Mouse (Mus musculus) liver, adult 2 months (tissue): ENCODE results near the gene Lsg1. TPM values are rescaled to one million over a fixed set of nuclear protein-coding genes. Genes with fewer than 3 reads are reported as not detected.

Experiments
- DNase-seq: peaks from one replicate; pipeline ENCODE4 v3.0.0-alpha.2; 2011; ENCODE audit warnings: low read depth, low spot score; ENCODE audit errors: extremely low read depth
- H3K27ac ChIP-seq: fragments of 200-500 bp; replicated peaks from 2 replicates; pipeline ENCODE4 v1.5.1; 2012; ENCODE audit warnings: low read depth, mild to moderate bottlenecking, control low read depth, inconsistent platforms, low read length; ENCODE audit not compliant: insufficient read depth
- H3K27me3 ChIP-seq: fragments of 200-500 bp; 2 replicates; pipeline ENCODE4 v1.6.1; 2012; ENCODE audit warnings: mild to moderate bottlenecking, moderate library complexity, low read length, inconsistent platforms; ENCODE audit not compliant: control insufficient read depth, insufficient read depth
- H3K36me3 ChIP-seq: fragments of 200-500 bp; 2 replicates; pipeline ENCODE4 v1.6.1; 2012; ENCODE audit warnings: low read length, inconsistent platforms; ENCODE audit not compliant: control insufficient read depth, insufficient read depth
- H3K4me1 ChIP-seq: fragments of 200-500 bp; 2 replicates; pipeline ENCODE4 v1.6.1; 2011; ENCODE audit warnings: low read length; ENCODE audit not compliant: control insufficient read depth, insufficient read depth
- H3K4me3 ChIP-seq: fragments of 200-500 bp; 2 replicates; pipeline ENCODE4 v1.5.1; 2011; ENCODE audit warnings: low read depth, mild to moderate bottlenecking, control low read depth, low read length, moderate library complexity; ENCODE audit not compliant: insufficient read depth
- H3K79me2 ChIP-seq: fragments of 200-500 bp; 2 replicates; pipeline ENCODE4 v1.6.1; 2012; ENCODE audit warnings: inconsistent platforms, mild to moderate bottlenecking, low read length, moderate library complexity; ENCODE audit not compliant: control insufficient read depth, insufficient read depth
- H3K9ac ChIP-seq: fragments of 200-500 bp; 2 replicates; pipeline ENCODE4 v1.6.1; 2012; ENCODE audit warnings: low read depth, mild to moderate bottlenecking, control low read depth, inconsistent platforms, low read length
- CTCF ChIP-seq: fragments of 200-500 bp; IDR thresholded peaks from 2 replicates; pipeline ENCODE4 v1.5.1; 2011; ENCODE audit warnings: low read depth, low read length, control low read depth
- POLR2A ChIP-seq: fragments of 200-500 bp; IDR thresholded peaks from 2 replicates; pipeline ENCODE4 v1.6.1; 2011; ENCODE audit warnings: low read length, control low read depth; ENCODE audit not compliant: insufficient read depth; ENCODE audit errors: extremely low read depth
- WGBS: fragments of 180-500 bp; shearing (Covaris S2); methylation state at CpG from one replicate; pipeline ENCODE4 v1.1.7; 2018; 5-methylcytosine and 5-hydroxymethylcytosine counted together
- polyA plus RNA-seq: library from polyadenylated mRNA; depleted of rRNA; stranded (reverse); fragments of >200 nt; gene quantifications from 2 replicates; pipeline ENCODE4 v1.2.3, GENCODE M21; 2012
- total RNA-seq: library from RNA; depleted of rRNA; stranded (reverse); fragments of >200 nt; gene quantifications from 2 replicates; pipeline ENCODE4 v1.2.3, GENCODE M21; 2014

The Lsg1 gene
- total and polyA plus RNA-seq, 2 experiments = 9.5 to 10.0 TPM

- H3K27me3 ChIP-seq = no peaks in the 10 kb centered on the region
- H3K79me2 ChIP-seq = peaks cover 3% of the 10 kb centered on the region; the same call in 1 of the 2 replicates
- TF ChIP-seq CTCF (no peak), POLR2A (no peak)
- H3K27ac ChIP-seq = peak overlapping the region; percentile 53
- peaks cover 9% of the 10 kb centered on the region for H3K4me1 ChIP-seq
- H3K4me3 ChIP-seq = peak overlapping the region; percentile 10; the same call in 1 of the 2 replicates
- H3K9ac ChIP-seq = peak overlapping the region; percentile 42; the same call in 1 of the 2 replicates
- H3K36me3 ChIP-seq = no peaks in the 10 kb centered on the region
- 14% methylated on average over 18 of the region's 18 CpGs for WGBS
- peak; percentile 86 for DNase-seq
These were observed 15.5 kb upstream of the Lsg1 start for GRCm38 (mm10) chr16:30602684-30603530.

- Histone ChIP-seq H3K79me2 (peaks cover 3% of the 10 kb centered on the region; the same call in 1 of the 2 replicates), H3K27me3 (no peaks in the 10 kb centered on the region), H3K4me1 (peaks cover 11% of the 10 kb centered on the region), H3K4me3 (peak overlapping the region; percentile 70; the same call in 1 of the 2 replicates), H3K27ac (peak overlapping the region; percentile 37), H3K9ac (peak overlapping the region; percentile 63), H3K36me3 (no peaks in the 10 kb centered on the region)
- TF ChIP-seq CTCF = no peak
- no peak for TF ChIP-seq POLR2A
- no peak for DNase-seq
- 50% methylated on average over 7 of the region's 7 CpGs for WGBS
These were observed 14.6 kb upstream of the Lsg1 start for GRCm38 (mm10) chr16:30601946-30602345.

- DNase-seq = no peak
- Histone ChIP-seq H3K79me2 (peaks cover 3% of the 10 kb centered on the region; the same call in 1 of the 2 replicates), H3K4me3 (peak overlapping the region; percentile 70), H3K27ac (peak overlapping the region; percentile 69), H3K4me1 (peaks cover 11% of the 10 kb centered on the region), H3K9ac (peak overlapping the region; percentile 63), H3K27me3 (no peaks in the 10 kb centered on the region), H3K36me3 (no peaks in the 10 kb centered on the region)
- 37% methylated on average over 42 of the region's 42 CpGs for WGBS
- TF ChIP-seq POLR2A = no peak
- peak; percentile 40 for TF ChIP-seq CTCF
These were observed 13.8 kb upstream of the Lsg1 start for GRCm38 (mm10) chr16:30601046-30601832.

GRCm38 (mm10) chr16:30600431-30601045 lies 13.1 kb upstream of the Lsg1 start:
- WGBS = 4% methylated on average over 53 of the region's 53 CpGs
- peak overlapping the region; percentile 69 for H3K27ac ChIP-seq
- H3K36me3 ChIP-seq = no peaks in the 10 kb centered on the region
- peak overlapping the region; percentile 63 for H3K9ac ChIP-seq
- no peak for TF ChIP-seq POLR2A
- no peak for TF ChIP-seq CTCF
- DNase-seq = no peak
- H3K27me3 ChIP-seq = no peaks in the 10 kb centered on the region
- peak overlapping the region; percentile 70 for H3K4me3 ChIP-seq
- peaks cover 11% of the 10 kb centered on the region for H3K4me1 ChIP-seq
- peaks cover 3% of the 10 kb centered on the region; the same call in 1 of the 2 replicates for H3K79me2 ChIP-seq

- TF ChIP-seq POLR2A (peak; percentile 97), CTCF (peak; percentile 45)
- H3K36me3 ChIP-seq = no peaks in the 10 kb centered on the region
- H3K4me1 ChIP-seq = peaks cover 11% of the 10 kb centered on the region
- no peaks in the 10 kb centered on the region for H3K27me3 ChIP-seq
- peak within 1 kb of the TSS; percentile 90 for H3K9ac ChIP-seq
- H3K27ac ChIP-seq = peak within 1 kb of the TSS; percentile 69
- peak; percentile 90 for DNase-seq
- whole genome bisulfite sequencing = under 1% methylated on average over 58 of the region's 63 CpGs
- H3K4me3 ChIP-seq = peak within 1 kb of the TSS; percentile 77
- peaks cover 3% of the 10 kb centered on the region; the same call in 1 of the 2 replicates for H3K79me2 ChIP-seq
These were observed 12.3 kb upstream of the Lsg1 start, which contains the start of gene Fam43a for GRCm38 (mm10) chr16:30599491-30600268. Gene Fam43a (plus strand): TSS chr16:30599723.
